Mouse (Mus musculus): ENCODE data around the gene Ppp4r2. TPM values are rescaled to one million over a fixed set of nuclear protein-coding genes. Genes with fewer than 3 reads are reported as not detected.

Gene Ppp4r2
- polyA plus RNA-seq, 1 experiment from 2014 or later, result 31.7 TPM

DNA sequence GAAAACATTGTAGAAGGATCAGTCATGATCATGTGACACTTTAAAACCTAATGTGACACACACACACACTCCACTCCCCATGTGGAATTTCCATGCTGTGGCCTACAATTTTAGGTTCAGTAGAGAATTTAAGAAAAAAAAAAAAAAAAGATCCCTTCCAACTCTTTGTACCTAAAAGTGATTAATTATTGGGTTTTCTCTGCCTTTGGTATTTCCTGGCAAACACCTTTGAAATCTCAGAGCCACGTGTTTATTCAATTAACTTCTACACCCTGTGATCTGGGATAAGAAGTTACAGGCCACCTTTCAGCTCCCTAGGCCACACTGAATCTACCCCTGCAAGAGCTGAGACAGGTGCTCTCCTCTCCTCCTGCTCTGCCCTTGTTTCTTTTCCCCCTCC, 25.7 kb upstream of the Ppp4r2 start:
- ATAC-seq (ENCODE audit: low FRiP score), result no peak
- H3K36me3 ChIP-seq (replicated peaks), result no peaks in the 10 kb centered on the region
- no peak overlapping the region for H3K27ac ChIP-seq
- H3K4me1 ChIP-seq, result no peaks in the 10 kb centered on the region
- no peaks in the 10 kb centered on the region for H3K9me3 ChIP-seq
- H3K4me2 ChIP-seq, result no peak overlapping the region
- no peaks in the 10 kb centered on the region for H3K27me3 ChIP-seq
- no peak overlapping the region for H3K9ac ChIP-seq
- 66% methylated on average over 1 of the region's 1 CpGs for WGBS
- no peak overlapping the region for H3K4me3 ChIP-seq (replicated peaks)

GRCm38 (mm10) chr6:100808221-100808778, 25.1 kb upstream of the Ppp4r2 start:
- Histone ChIP-seq H3K9me3 (no peaks in the 10 kb centered on the region), H3K27me3 (no peaks in the 10 kb centered on the region), H3K27ac (no peak overlapping the region), H3K4me1 (no peaks in the 10 kb centered on the region), H3K4me3 (replicated peaks) (no peak overlapping the region), H3K36me3 (replicated peaks) (no peaks in the 10 kb centered on the region), H3K9ac (no peak overlapping the region), H3K4me2 (no peak overlapping the region)
- WGBS, result 92% methylated on average over 6 of the region's 6 CpGs
- ATAC-seq (ENCODE audit: low FRiP score), result no peak

DNA sequence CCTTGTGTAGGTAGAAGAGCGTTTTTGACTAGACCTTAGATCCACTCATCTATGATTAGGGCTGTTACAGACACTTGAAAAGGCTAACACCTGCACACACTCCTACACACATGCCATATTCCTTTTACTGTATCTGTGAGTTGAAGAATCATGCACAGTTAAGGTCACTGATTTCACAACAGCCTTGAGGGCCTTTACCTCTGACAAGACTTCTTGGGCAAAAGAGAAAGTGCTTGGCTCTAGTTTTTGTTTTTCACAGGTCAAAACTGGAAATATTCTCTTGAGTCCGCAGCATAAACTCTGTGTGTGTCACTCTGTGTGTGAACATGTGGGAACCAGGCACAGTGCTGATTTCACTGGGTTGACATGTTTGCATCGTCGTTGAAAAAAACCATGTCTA, 23.3 kb upstream of the Ppp4r2 start:
- Histone ChIP-seq H3K9me3 (no peaks in the 10 kb centered on the region), H3K27me3 (no peaks in the 10 kb centered on the region), H3K4me1 (no peaks in the 10 kb centered on the region), H3K4me3 (replicated peaks) (no peak overlapping the region), H3K36me3 (replicated peaks) (no peaks in the 10 kb centered on the region), H3K4me2 (no peak overlapping the region), H3K9ac (no peak overlapping the region), H3K27ac (no peak overlapping the region)
- 92% methylated on average over 4 of the region's 4 CpGs for WGBS
- no peak for ATAC-seq (ENCODE audit: low FRiP score)

DNA sequence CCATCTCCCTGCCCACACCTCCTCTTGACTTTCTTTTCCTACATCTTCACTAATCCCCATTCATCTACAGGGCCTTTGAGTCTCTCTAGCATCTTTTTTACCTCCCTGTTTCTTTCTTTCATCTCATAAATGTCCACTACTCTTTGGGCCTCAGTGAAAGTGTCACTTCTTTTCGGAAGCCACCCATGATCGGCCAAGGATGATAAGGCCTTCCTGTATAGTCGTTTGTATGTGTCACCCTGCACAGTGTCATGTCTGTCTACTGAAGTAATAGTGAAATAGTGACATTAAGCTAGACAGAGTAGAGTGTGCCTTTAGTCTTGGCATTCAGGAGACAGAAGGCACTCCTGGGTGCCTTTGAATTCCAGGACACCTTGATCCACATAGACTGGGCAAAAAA, 21.7 kb upstream of the Ppp4r2 start:
- no peaks in the 10 kb centered on the region for H3K9me3 ChIP-seq
- no peaks in the 10 kb centered on the region for H3K27me3 ChIP-seq
- no peak overlapping the region for H3K4me2 ChIP-seq
- no peaks in the 10 kb centered on the region for H3K36me3 ChIP-seq (replicated peaks)
- ATAC-seq (ENCODE audit: low FRiP score), result no peak
- no peaks in the 10 kb centered on the region for H3K4me1 ChIP-seq
- 89% methylated on average over 3 of the region's 3 CpGs for WGBS
- no peak overlapping the region for H3K27ac ChIP-seq
- no peak overlapping the region for H3K9ac ChIP-seq
- no peak overlapping the region for H3K4me3 ChIP-seq (replicated peaks)

DNA sequence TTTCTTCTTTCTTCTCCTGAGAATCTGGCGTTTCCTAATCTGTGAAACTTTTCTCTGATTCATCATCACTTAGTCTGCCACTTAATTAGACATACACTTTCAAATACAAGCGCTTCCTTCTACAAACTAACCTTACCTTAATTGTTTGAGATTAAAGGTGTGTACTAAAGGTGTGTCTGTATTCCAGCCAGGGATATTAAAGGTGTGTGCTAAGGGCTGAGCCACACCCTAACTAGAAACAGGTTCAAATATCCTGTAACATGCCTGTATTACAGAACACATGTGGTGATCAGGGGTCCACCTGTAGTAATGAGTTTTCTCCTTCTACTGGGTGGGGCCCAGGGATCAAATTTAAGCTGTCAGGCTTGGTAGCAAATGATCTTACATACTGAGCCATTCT, 12.1 kb upstream of the Ppp4r2 start:
- Histone ChIP-seq H3K27me3 (no peaks in the 10 kb centered on the region), H3K4me2 (no peak overlapping the region), H3K36me3 (replicated peaks) (no peaks in the 10 kb centered on the region), H3K9ac (no peak overlapping the region), H3K4me3 (replicated peaks) (no peak overlapping the region), H3K9me3 (no peaks in the 10 kb centered on the region), H3K27ac (no peak overlapping the region), H3K4me1 (no peaks in the 10 kb centered on the region)
- ATAC-seq (ENCODE audit: low FRiP score), result no peak
- 77% methylated on average over 2 of the region's 2 CpGs for WGBS

DNA sequence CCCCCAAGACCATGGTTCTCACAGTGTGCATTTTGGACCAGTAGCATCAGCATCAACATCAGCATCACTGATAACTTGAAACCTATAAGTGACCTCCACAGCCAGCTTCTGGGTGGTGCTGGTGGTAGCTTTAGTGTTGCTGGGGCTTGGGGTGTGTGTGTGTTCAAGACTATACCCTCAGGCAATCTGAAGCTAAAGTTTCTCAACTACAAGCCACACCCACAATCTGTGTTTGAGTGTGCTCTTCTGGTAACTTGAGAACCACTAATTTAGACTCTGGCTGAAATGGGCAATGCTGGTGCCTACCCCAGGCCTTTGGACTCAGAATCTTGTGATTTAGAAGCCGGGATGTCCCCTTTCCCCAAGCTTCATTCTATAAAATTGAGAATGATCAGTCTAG, 10.1 kb upstream of the Ppp4r2 start:
- ATAC-seq (ENCODE audit: low FRiP score), result no peak
- H3K27ac ChIP-seq, result no peak overlapping the region
- no peak overlapping the region for H3K9ac ChIP-seq
- H3K27me3 ChIP-seq, result no peaks in the 10 kb centered on the region
- 96% methylated on average over 1 of the region's 1 CpGs for WGBS
- no peaks in the 10 kb centered on the region for H3K36me3 ChIP-seq (replicated peaks)
- no peaks in the 10 kb centered on the region for H3K9me3 ChIP-seq
- H3K4me2 ChIP-seq, result no peak overlapping the region
- no peaks in the 10 kb centered on the region for H3K4me1 ChIP-seq
- H3K4me3 ChIP-seq (replicated peaks), result no peak overlapping the region

DNA sequence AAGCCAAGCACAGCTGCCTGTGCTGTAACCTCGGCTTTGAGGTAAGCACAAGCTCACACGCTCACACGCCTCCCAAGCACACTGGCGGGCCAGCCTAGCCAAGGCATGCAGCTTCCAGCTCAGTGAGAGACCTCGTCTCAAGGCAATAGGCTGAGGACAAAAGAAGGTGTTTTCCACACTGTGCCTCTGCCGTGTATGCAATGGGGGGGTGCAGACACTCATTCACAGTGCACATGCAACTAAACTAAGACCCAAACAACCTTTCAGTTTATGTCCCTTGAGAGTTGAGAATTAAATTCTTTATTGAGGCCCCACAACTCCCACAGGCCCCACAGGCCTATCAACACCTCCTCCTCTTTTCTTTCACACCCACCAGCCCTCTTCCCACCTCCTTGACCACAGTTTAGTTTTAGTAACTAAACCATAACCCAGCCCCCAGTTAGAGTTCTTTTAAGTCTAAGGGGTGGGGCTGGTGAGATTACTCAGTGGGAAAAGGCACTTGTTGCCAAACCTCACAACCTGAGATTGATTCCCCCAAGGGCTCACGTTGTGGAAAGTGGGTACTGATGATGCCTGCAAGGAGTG, 8.9 kb upstream of the Ppp4r2 start:
- Histone ChIP-seq H3K4me1 (no peaks in the 10 kb centered on the region), H3K27ac (no peak overlapping the region), H3K27me3 (no peaks in the 10 kb centered on the region), H3K36me3 (replicated peaks) (no peaks in the 10 kb centered on the region), H3K9ac (no peak overlapping the region), H3K9me3 (no peaks in the 10 kb centered on the region), H3K4me3 (replicated peaks) (no peak overlapping the region), H3K4me2 (no peak overlapping the region)
- no peak for ATAC-seq (ENCODE audit: low FRiP score)
- 76% methylated on average over 7 of the region's 7 CpGs for WGBS

GRCm38 (mm10) chr6:100826046-100826445, 7.4 kb upstream of the Ppp4r2 start:
- Histone ChIP-seq H3K36me3 (replicated peaks) (no peaks in the 10 kb centered on the region), H3K4me3 (replicated peaks) (no peak overlapping the region), H3K4me1 (no peaks in the 10 kb centered on the region), H3K27ac (no peak overlapping the region), H3K4me2 (no peak overlapping the region), H3K9me3 (no peaks in the 10 kb centered on the region), H3K27me3 (no peaks in the 10 kb centered on the region), H3K9ac (no peak overlapping the region)
- ATAC-seq (ENCODE audit: low FRiP score), result no peak
- 94% methylated on average over 6 of the region's 6 CpGs for WGBS

DNA sequence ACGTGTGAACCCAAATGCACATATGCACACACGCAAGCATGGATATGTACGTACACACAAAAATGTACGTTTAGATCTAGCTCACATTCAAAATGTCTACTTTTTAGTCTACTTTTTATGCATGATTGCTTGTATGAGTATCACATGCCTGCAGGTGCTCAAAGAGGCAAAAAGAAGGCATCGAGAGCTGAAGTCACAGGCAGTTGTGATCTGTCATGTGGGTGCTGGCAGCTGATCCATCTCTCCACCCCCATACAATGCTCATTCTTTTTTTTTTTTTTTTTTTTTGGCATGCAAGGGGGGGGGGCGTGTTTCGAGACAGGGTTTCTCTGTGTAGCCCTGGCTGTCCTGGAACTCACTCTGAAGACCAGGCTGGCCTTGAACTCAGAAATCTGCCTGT, 4.9 kb upstream of the Ppp4r2 start:
- Histone ChIP-seq H3K4me1 (no peaks in the 10 kb centered on the region), H3K9ac (no peak overlapping the region), H3K36me3 (replicated peaks) (no peaks in the 10 kb centered on the region), H3K4me3 (replicated peaks) (no peak overlapping the region), H3K27me3 (no peaks in the 10 kb centered on the region), H3K27ac (no peak overlapping the region), H3K9me3 (no peaks in the 10 kb centered on the region), H3K4me2 (no peak overlapping the region)
- ATAC-seq (ENCODE audit: low FRiP score), result no peak
- 95% methylated on average over 7 of the region's 7 CpGs for WGBS

DNA sequence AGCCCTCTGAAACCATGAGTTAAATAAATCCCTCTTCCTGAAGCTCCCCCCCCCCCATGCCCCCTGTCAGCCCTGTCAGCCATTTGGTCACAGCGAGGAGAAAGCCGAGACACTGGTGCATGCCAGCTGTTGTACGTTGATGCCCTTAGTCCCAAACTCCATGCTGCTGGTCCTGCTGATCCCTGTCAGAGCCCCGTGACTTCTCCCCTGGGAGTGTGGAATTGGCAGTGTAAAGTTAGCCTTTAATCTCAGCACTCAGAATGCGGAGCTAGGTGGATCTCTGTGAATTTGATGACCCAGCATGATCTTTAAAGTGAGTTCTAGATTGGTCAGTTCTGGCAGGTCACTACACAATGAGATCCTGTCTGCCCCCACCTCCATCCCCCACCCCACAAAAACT, 3.7 kb upstream of the Ppp4r2 start:
- 88% methylated on average over 5 of the region's 5 CpGs for WGBS
- Histone ChIP-seq H3K4me2 (no peak overlapping the region), H3K27me3 (no peaks in the 10 kb centered on the region), H3K36me3 (replicated peaks) (no peaks in the 10 kb centered on the region), H3K27ac (no peak overlapping the region), H3K4me3 (replicated peaks) (no peak overlapping the region), H3K9ac (no peak overlapping the region), H3K4me1 (peaks cover 3% of the 10 kb centered on the region), H3K9me3 (no peaks in the 10 kb centered on the region)
- no peak for ATAC-seq (ENCODE audit: low FRiP score)

DNA sequence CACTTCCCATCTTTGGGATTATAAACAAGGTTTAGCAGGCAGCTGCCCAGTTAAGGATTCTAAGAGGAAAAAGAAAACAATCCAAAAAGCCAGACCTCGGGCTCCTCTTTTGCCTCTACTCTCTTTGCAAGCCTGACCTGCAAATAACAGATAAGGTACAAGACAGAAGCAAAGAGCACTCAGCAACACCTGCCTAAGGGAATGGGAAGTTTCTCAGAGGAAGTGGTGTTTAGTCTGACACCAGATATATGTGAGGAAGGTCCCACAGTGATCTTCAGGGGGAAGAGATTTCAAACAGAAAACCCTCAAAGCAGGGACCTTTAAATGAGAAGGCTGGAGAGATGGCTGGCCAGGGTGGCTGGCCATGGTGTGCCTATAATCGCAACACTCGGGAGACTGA, 2.2 kb upstream of the Ppp4r2 start:
- no peak overlapping the region for H3K4me2 ChIP-seq
- no peak overlapping the region for H3K9ac ChIP-seq
- H3K9me3 ChIP-seq, result no peaks in the 10 kb centered on the region
- 82% methylated on average over 3 of the region's 3 CpGs for WGBS
- peaks cover 10% of the 10 kb centered on the region for H3K36me3 ChIP-seq (replicated peaks)
- no peak overlapping the region for H3K4me3 ChIP-seq (replicated peaks)
- H3K27me3 ChIP-seq, result no peaks in the 10 kb centered on the region
- ATAC-seq (ENCODE audit: low FRiP score), result no peak
- H3K27ac ChIP-seq, result no peak overlapping the region
- peaks cover 12% of the 10 kb centered on the region for H3K4me1 ChIP-seq

- Histone ChIP-seq H3K4me3 (replicated peaks) (no peak overlapping the region), H3K27ac (no peak overlapping the region), H3K9ac (no peak overlapping the region), H3K4me1 (peaks cover 15% of the 10 kb centered on the region), H3K9me3 (no peaks in the 10 kb centered on the region), H3K27me3 (no peaks in the 10 kb centered on the region), H3K36me3 (replicated peaks) (peaks cover 16% of the 10 kb centered on the region), H3K4me2 (no peak overlapping the region)
- 89% methylated on average over 6 of the region's 6 CpGs for WGBS
- no peak for ATAC-seq (ENCODE audit: low FRiP score)
Observed at GRCm38 (mm10) chr6:100831751-100832150, 1.7 kb upstream of the Ppp4r2 start.

DNA sequence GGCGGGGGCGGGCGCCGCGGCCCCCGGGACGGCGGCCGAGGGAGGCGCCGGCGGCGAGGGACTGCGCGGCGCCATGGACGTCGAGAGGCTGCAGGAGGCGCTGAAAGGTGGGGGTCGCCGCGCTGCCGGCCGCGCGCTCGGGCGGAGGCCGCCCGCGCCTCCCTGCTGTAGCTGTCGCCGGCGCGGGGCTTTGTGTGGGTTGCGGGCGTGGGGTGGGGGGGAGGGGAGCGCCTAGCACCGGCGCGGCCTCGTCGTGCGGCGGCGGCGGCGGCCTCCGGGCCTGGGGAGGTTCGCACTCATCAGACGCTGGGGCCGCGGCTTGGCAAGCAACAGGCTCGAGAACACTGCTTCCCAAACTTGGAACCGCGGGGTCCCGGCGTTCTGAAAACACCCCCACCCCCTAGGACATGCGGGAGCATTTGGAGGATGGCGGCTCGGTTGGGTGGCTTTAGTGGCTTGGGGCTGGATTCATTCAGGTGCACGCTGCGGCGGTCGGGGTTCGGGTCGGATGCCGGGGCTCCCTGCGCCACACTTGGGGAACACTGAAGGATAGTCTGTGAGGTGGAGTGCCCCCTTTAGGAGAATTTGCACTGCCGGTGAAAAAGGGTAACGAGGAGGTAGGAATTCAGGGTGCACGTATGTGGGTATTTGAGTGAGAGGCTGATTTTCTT, 524 bp downstream of the Ppp4r2 start:
- peak; percentile 91 for ATAC-seq (ENCODE audit: low FRiP score)
- H3K4me3 ChIP-seq (replicated peaks), result peak overlapping the region; percentile 87
- no peaks in the 10 kb centered on the region for H3K9me3 ChIP-seq
- H3K4me1 ChIP-seq, result peaks cover 28% of the 10 kb centered on the region
- H3K9ac ChIP-seq, result peak overlapping the region; percentile 87
- H3K27me3 ChIP-seq, result no peaks in the 10 kb centered on the region
- peak overlapping the region; percentile 51 for H3K4me2 ChIP-seq
- peaks cover 37% of the 10 kb centered on the region for H3K36me3 ChIP-seq (replicated peaks)
- WGBS, result under 1% methylated on average over 26 of the region's 72 CpGs
- peak overlapping the region; percentile 92 for H3K27ac ChIP-seq

All from forebrain, embryonic 12.5 days (tissue).